Mouse (Mus musculus) heart, adult 18-20 months (tissue): Measurements from ENCODE around the gene Arxes2. TPM values are rescaled to one million over a fixed set of nuclear protein-coding genes. Genes with fewer than 3 reads are reported as not detected.
"Not testable (repeated sequence)": the region's sequence is repeated elsewhere in the genome, so short reads cannot be mapped to it uniquely, and the experiment has no call there.

Experiments
- DNase-seq, 2 experiments: peaks; one replicate each; pipeline ENCODE4 v3.0.0; 2021 to 2022; ENCODE audit warnings: mixed read lengths in 1 of 2
- total RNA-seq, 2 experiments: library from RNA; stranded (reverse); gene quantifications; 2 replicates each; pipeline ENCODE4 v1.2.3; 2021

Arxes2 gene
- total RNA-seq, 2 experiments from 2014 or later: 0.79 to 4.3 TPM

DNA sequence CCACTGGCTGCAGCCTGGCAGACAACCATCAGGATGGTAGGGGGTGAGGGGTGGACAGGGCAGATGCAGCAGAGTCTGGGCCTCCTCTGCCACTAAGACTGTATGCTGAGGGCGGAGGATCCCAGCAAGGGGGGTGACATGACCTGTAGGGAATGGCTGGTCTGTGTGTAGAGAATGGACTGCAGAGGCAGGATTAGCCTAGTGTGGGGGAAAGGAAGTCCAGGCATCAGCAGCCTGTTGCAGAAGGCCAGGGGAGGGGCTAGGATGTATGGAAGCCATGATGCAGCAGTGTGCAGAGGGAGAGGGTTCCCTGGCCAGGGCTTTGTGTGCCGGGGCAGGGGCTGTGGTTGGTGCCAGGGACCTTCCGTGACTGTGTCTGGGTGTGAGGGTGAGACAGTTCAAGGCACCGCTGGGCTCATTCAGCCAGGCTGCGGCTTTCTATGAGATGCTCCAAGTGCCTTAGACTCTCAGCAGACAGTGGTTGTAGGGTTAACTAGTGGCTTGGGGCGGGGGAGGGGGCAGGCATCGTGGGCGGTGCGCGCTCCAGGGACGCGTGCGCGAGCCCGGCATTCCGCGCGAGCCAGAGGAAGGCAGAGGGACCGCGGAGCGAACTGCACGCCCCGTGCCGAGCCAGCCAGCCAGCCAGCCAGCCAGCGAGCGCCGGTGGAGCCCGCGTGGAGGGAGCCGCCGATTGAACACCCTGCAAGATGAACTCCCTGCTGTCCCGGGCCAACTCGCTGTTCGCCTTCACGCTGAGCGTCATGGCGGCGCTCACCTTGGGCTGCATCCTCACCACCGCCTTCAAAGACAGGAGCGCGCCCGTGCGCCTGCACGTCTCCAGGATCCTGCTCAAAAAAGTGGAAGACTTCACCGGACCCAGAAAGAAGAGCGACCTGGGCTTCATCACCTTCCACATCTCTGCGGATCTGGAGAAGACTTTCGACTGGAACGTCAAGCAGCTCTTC, 39.5 kb downstream of the Arxes2 start, which contains the start of gene Arxes1:
Gene Arxes1, plus strand, starts transcription at position 569 of the 965 bp plus-strand sequence.
- DNase-seq: not testable (repeated sequence)

DNA sequence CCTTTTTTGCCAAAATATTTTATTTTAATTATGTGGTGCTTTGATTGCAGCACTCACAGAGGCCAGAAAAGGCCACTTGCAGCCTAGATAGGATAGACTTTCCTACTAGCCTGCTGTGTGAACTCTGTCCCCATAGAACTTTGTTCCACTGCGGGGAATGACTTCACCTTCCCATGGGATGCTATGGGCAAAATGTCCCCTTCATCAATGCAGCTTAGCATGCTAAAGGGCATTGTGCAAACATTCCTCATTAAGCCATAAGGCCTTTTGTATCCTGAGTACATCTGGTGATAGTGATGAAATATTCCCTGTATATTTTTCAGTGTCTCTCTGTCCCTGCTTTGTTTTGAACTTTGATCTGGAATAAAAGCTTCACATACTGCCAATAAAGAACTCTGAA, 50.1 kb downstream of the Arxes2 start:
- no peak for DNase-seq

Other genes with a start within 250 kb of the Arxes2 start
- 10 to 100 TPM in 1 of 2 experiments, 1 to 10 TPM in 1; 8.5 to 15.3 TPM for gene Bhlhb9, start 196.2 kb upstream of the Arxes2 start, total RNA-seq
- 1 to 10 TPM; 2.2 to 4.5 TPM for gene Gprasp2, start 154.8 kb upstream of the Arxes2 start, total RNA-seq
- gene Arxes1, start 39.5 kb downstream of the Arxes2 start, total RNA-seq: under 1 TPM; 0.32 to 0.93 TPM
- gene Bex2, start 74.4 kb downstream of the Arxes2 start, total RNA-seq: not detected
- gene Nxf3, start 91.4 kb downstream of the Arxes2 start, total RNA-seq: not detected
- under 1 TPM; 0.87 to 0.98 TPM for gene Bex4, start 145.2 kb downstream of the Arxes2 start, total RNA-seq
- 10 to 100 TPM; 12.3 to 14.7 TPM for gene Tceal8, start 178.5 kb downstream of the Arxes2 start, total RNA-seq
- gene Tceal5, start 210.1 kb downstream of the Arxes2 start, total RNA-seq: under 1 TPM in 1 of 2 experiments, not detected in 1; 0.67 TPM
- gene Tceal7, start 221.0 kb downstream of the Arxes2 start, total RNA-seq: 1 to 10 TPM in 1 of 2 experiments, under 1 TPM in 1; 0.82 to 1.3 TPM
- gene Bex1, start 221.7 kb downstream of the Arxes2 start, total RNA-seq: 1 to 10 TPM; 3.0 to 4.7 TPM